Mouse (Mus musculus): Measurements from ENCODE around the gene Rabif.

The Rabif gene

GRCm38 (mm10) chr1:134555871-134556670 is 61.6 kb downstream of the Rabif start:
- peak; percentile 12 to 58 for DNase-seq

GRCm38 (mm10) chr1:134556671-134557218 is 62.3 kb downstream of the Rabif start:
- peak; percentile 98 for DNase-seq
